Mouse (Mus musculus) heart, embryonic 11.5 days (tissue): ENCODE results near the gene Gatm. TPM values are rescaled to one million over a fixed set of nuclear protein-coding genes. Genes with fewer than 3 reads are reported as not detected.

Experiments used
- ATAC-seq: fragments of 200-750 bp; cut with Nextera tagmentation; replicated peaks from 2 replicates; pipeline ENCODE4 v1.8.0; 2017; ENCODE audit warnings: moderate library complexity; ENCODE audit not compliant: insufficient number of reproducible peaks, low FRiP score, low TSS enrichment
- H3K27ac ChIP-seq: fragments of 300-500 bp; sonication (generic); 2 replicates; pipeline ENCODE4 v1.5.1; 2014; ENCODE audit warnings: mild to moderate bottlenecking, low read depth, low read length
- H3K27me3 ChIP-seq: fragments of 300-500 bp; sonication (generic); 2 replicates; pipeline ENCODE4 v1.6.1; 2014; ENCODE audit warnings: mild to moderate bottlenecking, low read length, mixed read lengths; ENCODE audit not compliant: control insufficient read depth, insufficient read depth
- H3K36me3 ChIP-seq: fragments of 300-500 bp; sonication (generic); 2 replicates; pipeline ENCODE4 v1.6.1; 2014; ENCODE audit warnings: mild to moderate bottlenecking, low read length, moderate library complexity, mixed read lengths; ENCODE audit not compliant: control insufficient read depth, insufficient read depth
- H3K4me1 ChIP-seq: fragments of 300-500 bp; sonication (generic); 2 replicates; pipeline ENCODE4 v1.6.1; 2014; ENCODE audit warnings: low read length; ENCODE audit not compliant: control insufficient read depth, insufficient read depth
- H3K4me2 ChIP-seq: fragments of 300-500 bp; sonication (generic); 2 replicates; pipeline ENCODE4 v1.6.1; 2014; ENCODE audit warnings: mild to moderate bottlenecking, moderate library complexity
- H3K4me3 ChIP-seq: fragments of 300-500 bp; sonication (generic); 2 replicates; pipeline ENCODE4 v1.5.1; 2014; ENCODE audit warnings: low read depth, low read length
- H3K9ac ChIP-seq: fragments of 300-500 bp; sonication (generic); 2 replicates; pipeline ENCODE4 v1.6.1; 2014; ENCODE audit warnings: mild to moderate bottlenecking, low read depth, low read length, moderate library complexity
- H3K9me3 ChIP-seq: fragments of 300-500 bp; sonication (generic); replicated peaks from 2 replicates; pipeline ENCODE4 v1.6.1; 2016; ENCODE audit warnings: low read length; ENCODE audit not compliant: control insufficient read depth
- WGBS: fragments of 180-500 bp; shearing (Covaris S2); extraction: QIAGEN DNeasy Blood & Tissue Kit; methylation state at CpG from one replicate; pipeline ENCODE4 v1.1.7; 2014; ENCODE audit not compliant: insufficient replicate concordance; 5-methylcytosine and 5-hydroxymethylcytosine counted together
- polyA plus RNA-seq: library from polyadenylated mRNA; unstranded; fragments of >200 nt; fragmentation: Nextera tagmentation; extraction: Ambion mirVana; gene quantifications from 2 replicates; pipeline ENCODE4 v1.2.1, GENCODE M21; 2014

The Gatm gene
- polyA plus RNA-seq, 1 experiment from 2014 or later, result 26.6 TPM

DNA sequence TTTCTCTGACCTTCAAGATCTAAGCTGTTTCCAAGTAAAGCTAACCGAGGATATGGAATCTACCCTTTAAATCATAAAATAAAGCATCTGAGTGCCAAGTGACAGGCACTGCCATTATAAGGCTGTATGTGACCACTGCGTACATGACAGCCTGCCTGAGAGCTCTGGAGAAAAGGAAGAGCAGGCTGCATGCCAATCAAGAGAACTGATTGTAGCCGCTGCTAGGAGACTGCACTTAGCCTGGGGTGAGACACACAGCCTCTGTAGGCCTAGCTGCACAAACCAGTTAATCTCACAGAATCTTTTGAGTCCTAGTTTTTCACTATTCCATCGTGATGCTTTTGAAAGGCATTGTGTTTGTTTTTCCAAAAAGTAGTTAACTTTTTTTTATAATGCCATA lies 7.6 kb upstream of the Gatm start:
- Histone ChIP-seq H3K27me3 (no peaks in the 10 kb centered on the region), H3K4me3 (no peak overlapping the region), H3K9ac (no peak overlapping the region), H3K4me2 (no peak overlapping the region), H3K36me3 (no peaks in the 10 kb centered on the region), H3K9me3 (no peaks in the 10 kb centered on the region), H3K27ac (no peak overlapping the region), H3K4me1 (no peaks in the 10 kb centered on the region)
- ATAC-seq, result no peak
- 36% methylated on average over 4 of the region's 4 CpGs for WGBS

DNA sequence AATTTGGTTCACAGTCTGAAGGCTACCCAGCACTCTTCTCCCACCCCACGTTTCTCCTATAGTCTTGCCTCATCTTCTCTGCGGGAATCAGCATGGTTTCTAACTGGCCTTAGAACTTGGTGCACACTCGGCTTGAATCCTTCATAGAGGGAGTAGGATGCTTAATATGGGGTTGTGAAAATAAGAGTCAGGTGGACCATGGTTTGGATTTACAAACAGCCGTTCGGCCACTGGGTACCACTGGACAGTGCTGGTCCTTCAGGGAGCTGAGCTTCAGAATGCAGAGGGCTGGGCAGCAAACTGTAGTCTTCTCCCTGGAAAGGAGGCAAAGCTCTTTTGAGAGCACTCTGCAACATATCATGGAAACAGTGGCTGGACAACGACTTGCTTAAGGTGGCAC lies 6.7 kb upstream of the Gatm start:
- Histone ChIP-seq H3K4me3 (no peak overlapping the region), H3K4me1 (no peaks in the 10 kb centered on the region), H3K4me2 (no peak overlapping the region), H3K27ac (no peak overlapping the region), H3K27me3 (0 out of 2 replicates have a peak, but pooled peaks cover 3% of the 10 kb centered on the region), H3K9me3 (no peaks in the 10 kb centered on the region), H3K9ac (no peak overlapping the region), H3K36me3 (no peaks in the 10 kb centered on the region)
- no peak for ATAC-seq
- WGBS, result 77% methylated on average over 6 of the region's 6 CpGs

DNA sequence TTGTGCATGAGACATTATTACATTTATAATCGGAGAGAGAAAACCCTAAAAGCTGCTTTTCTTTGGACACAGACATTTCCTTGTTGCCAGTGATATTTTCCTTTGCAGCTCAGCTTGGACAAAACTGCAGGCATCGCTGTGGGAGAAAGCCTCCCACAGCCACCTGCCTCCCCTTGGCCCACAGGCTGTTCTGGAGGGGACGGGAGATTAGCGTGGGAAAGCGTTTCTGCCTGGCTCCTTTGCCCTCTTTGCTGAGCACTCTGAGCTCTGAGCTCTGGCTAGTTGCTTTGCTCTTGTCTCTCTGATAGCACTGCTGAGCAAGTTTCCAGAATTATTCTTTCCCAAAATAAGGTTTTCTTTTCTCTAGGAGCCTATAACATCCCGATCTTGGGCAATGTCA lies 5.1 kb upstream of the Gatm start:
- Histone ChIP-seq H3K4me1 (no peaks in the 10 kb centered on the region), H3K9me3 (no peaks in the 10 kb centered on the region), H3K9ac (no peak overlapping the region), H3K4me2 (no peak overlapping the region), H3K27me3 (peaks cover 4% of the 10 kb centered on the region; the same call in 1 of the 2 replicates), H3K36me3 (no peaks in the 10 kb centered on the region), H3K4me3 (no peak overlapping the region), H3K27ac (no peak overlapping the region)
- 64% methylated on average over 6 of the region's 6 CpGs for WGBS
- no peak for ATAC-seq

DNA sequence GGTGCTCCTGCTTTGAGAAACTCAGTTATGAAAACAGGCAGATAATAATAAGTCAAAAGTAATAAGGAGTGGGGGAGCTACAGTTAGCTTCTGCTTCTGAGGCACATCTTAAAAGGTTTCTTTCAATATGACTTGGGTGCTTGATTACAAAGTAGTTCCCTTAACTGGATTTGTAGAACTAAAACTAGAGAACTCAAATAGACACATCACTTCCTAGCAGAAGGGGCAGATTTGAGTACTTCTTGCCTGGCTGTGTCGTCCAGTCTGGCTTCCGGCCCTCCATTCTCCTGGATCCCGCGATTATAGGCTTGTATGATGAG lies 511 bp upstream of the Gatm start:
- no peaks in the 10 kb centered on the region for H3K9me3 ChIP-seq
- H3K27me3 ChIP-seq, result peaks cover 10% of the 10 kb centered on the region; the same call in 1 of the 2 replicates
- no peaks in the 10 kb centered on the region for H3K36me3 ChIP-seq
- H3K9ac ChIP-seq, result peak overlapping the region; percentile 70; the same call in 1 of the 2 replicates
- WGBS, result 76% methylated on average over 4 of the region's 4 CpGs
- peak overlapping the region; percentile 77 for H3K4me2 ChIP-seq
- no peaks in the 10 kb centered on the region for H3K4me1 ChIP-seq
- H3K27ac ChIP-seq, result no peak overlapping the region
- H3K4me3 ChIP-seq, result peak overlapping the region; percentile 61
- ATAC-seq, result no peak

DNA sequence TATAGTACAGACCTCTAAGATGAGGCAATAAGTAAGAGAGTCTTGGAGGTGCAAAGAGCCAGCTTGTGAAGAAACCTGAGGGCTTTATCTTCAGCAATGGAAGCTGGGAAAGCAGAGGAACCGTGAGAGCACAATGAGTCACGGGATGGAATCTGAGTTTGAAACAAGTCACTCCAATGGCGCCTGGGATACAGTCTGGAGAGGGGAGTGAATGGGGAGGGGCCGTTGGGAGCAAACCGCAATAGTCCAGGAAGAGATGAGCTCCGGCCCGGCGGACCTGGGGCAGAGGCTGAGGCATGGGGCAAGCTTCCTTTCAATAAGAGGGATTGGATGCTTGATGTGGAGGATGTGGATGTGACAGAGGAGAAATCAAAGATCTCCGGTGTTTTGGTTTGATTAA lies 2.3 kb downstream of the Gatm start:
- no peak overlapping the region for H3K4me3 ChIP-seq
- H3K9ac ChIP-seq, result no peak overlapping the region
- no peaks in the 10 kb centered on the region for H3K4me1 ChIP-seq
- no peak overlapping the region for H3K27ac ChIP-seq
- no peaks in the 10 kb centered on the region for H3K36me3 ChIP-seq
- no peak overlapping the region for H3K4me2 ChIP-seq
- WGBS, result 61% methylated on average over 9 of the region's 9 CpGs
- H3K9me3 ChIP-seq, result no peaks in the 10 kb centered on the region
- ATAC-seq, result no peak
- peaks cover 10% of the 10 kb centered on the region; the same call in 1 of the 2 replicates for H3K27me3 ChIP-seq

DNA sequence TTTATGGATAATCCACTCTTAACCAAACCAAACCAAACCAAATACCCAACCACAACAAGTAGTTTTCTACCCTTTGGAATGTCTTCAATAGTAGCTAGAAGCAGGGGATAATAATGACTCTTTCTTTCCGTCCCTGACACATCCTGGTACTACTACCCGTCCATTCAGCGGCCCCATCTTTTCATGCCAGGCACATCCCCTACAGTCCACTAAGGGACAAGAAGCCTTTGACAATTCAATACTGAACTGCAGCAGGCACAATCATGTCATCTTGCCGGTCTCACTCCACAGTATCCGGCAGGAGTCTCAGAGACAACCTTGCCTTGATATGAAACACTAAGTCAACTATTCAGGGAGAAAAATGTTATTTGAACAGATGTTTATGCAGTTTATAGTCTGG lies 5.3 kb downstream of the Gatm start:
- peaks cover 3% of the 10 kb centered on the region; the same call in 1 of the 2 replicates for H3K27me3 ChIP-seq
- H3K36me3 ChIP-seq, result no peaks in the 10 kb centered on the region
- H3K27ac ChIP-seq, result no peak overlapping the region
- no peak for ATAC-seq
- no peak overlapping the region for H3K9ac ChIP-seq
- H3K4me1 ChIP-seq, result no peaks in the 10 kb centered on the region
- no peak overlapping the region for H3K4me2 ChIP-seq
- 76% methylated on average over 5 of the region's 5 CpGs for WGBS
- no peaks in the 10 kb centered on the region for H3K9me3 ChIP-seq
- no peak overlapping the region for H3K4me3 ChIP-seq

DNA sequence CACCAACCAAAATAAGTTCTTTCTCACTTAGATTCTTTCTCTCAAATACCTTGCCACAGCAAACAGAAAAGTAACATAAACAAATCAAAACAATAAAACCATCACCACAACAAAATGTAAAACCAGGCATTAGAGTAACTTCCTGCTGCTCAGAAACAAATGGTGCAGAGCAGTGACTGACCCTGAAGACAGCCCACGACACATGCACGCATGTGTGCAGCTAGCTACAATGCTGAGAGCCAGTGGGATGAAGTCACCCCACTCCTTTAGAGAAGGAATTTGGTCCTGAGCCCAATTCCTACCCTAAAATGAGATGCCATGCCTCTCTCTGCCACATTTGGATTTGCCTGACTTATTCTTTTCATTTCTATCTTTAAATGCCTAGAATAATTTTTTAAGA lies 9.7 kb downstream of the Gatm start:
- no peaks in the 10 kb centered on the region for H3K36me3 ChIP-seq
- H3K9ac ChIP-seq, result no peak overlapping the region
- no peaks in the 10 kb centered on the region for H3K9me3 ChIP-seq
- no peaks in the 10 kb centered on the region for H3K4me1 ChIP-seq
- H3K4me3 ChIP-seq, result no peak overlapping the region
- no peak overlapping the region for H3K4me2 ChIP-seq
- 93% methylated on average over 2 of the region's 2 CpGs for WGBS
- H3K27me3 ChIP-seq, result no peaks in the 10 kb centered on the region
- H3K27ac ChIP-seq, result no peak overlapping the region
- ATAC-seq, result no peak

DNA sequence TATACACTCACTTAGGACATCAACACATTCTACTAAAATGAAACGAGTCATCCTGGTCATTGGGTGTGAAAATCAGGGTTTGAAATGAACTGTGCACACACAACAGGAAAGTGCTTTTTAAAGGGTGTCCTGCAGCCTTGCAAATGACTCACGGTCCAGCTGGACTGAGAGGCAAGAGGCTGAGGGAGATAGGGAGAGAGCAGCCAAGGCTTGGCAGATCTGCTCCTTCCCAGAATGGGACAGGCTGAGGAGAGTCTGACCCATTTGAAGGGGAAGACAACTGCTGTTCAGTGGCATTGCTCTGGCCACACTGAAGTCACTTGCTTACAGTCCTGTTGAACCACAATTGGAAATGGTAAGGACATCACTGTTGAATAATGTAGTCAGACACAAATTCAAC lies 11.4 kb downstream of the Gatm start:
- no peaks in the 10 kb centered on the region for H3K27me3 ChIP-seq
- H3K36me3 ChIP-seq, result no peaks in the 10 kb centered on the region
- 56% methylated on average over 2 of the region's 2 CpGs for WGBS
- no peak for ATAC-seq
- H3K9ac ChIP-seq, result no peak overlapping the region
- H3K4me1 ChIP-seq, result no peaks in the 10 kb centered on the region
- H3K27ac ChIP-seq, result no peak overlapping the region
- no peaks in the 10 kb centered on the region for H3K9me3 ChIP-seq
- no peak overlapping the region for H3K4me2 ChIP-seq
- no peak overlapping the region for H3K4me3 ChIP-seq

DNA sequence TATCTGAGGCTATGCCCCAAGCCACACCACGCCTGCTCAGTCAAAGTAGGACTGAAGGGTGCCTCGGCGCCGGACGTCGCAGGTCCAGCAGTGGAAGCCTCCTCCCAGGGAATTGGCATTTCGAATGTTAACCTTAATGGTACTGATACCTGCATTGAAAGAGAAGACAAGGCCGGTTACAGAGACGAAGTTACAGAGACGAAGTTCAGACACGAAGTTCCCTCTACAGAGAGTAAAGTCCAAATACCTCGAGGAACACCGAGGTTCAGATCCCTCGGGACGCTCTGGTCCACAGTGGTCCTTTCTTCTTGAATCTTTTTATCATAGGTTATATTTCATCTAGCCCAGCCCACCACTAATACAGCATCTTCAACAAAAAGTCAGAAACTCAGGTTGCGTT lies 15.6 kb downstream of the Gatm start:
- Histone ChIP-seq H3K27me3 (no peaks in the 10 kb centered on the region), H3K36me3 (no peaks in the 10 kb centered on the region), H3K27ac (no peak overlapping the region), H3K4me3 (no peak overlapping the region), H3K4me1 (no peaks in the 10 kb centered on the region), H3K4me2 (no peak overlapping the region), H3K9ac (no peak overlapping the region), H3K9me3 (no peaks in the 10 kb centered on the region)
- ATAC-seq, result no peak
- 86% methylated on average over 16 of the region's 16 CpGs for WGBS
